Mouse (Mus musculus) heart, postnatal 0 days (tissue): Measurements from ENCODE around the gene Map2. TPM values are rescaled to one million over a fixed set of nuclear protein-coding genes. Genes with fewer than 3 reads are reported as not detected.

Source experiments
- ATAC-seq: fragments of 200-750 bp; cut with Nextera tagmentation; 2 replicates; pipeline ENCODE4 v1.8.0; 2017; ENCODE audit warnings: low read depth, moderate number of reproducible peaks, moderate library complexity; ENCODE audit not compliant: insufficient read depth
- DNase-seq: peaks from one replicate; pipeline ENCODE4 v3.0.0-alpha.2; 2016; ENCODE audit warnings: low spot score
- H3K27ac ChIP-seq: fragments of 300-500 bp; sonication (generic); 2 replicates; pipeline ENCODE4 v1.5.1; 2014; ENCODE audit warnings: low read depth, mild to moderate bottlenecking
- H3K27me3 ChIP-seq: fragments of 300-500 bp; sonication (generic); 2 replicates; pipeline ENCODE4 v1.6.1; 2014; ENCODE audit warnings: low read length, mixed read lengths; ENCODE audit not compliant: control insufficient read depth, insufficient read depth
- H3K36me3 ChIP-seq: fragments of 300-500 bp; sonication (generic); replicated peaks from 2 replicates; pipeline ENCODE4 v1.6.1; 2014; ENCODE audit warnings: low read length, mixed read lengths; ENCODE audit not compliant: control insufficient read depth, insufficient read depth
- H3K4me1 ChIP-seq: fragments of 300-500 bp; sonication (generic); 2 replicates; pipeline ENCODE4 v1.6.1; 2014; ENCODE audit warnings: antibody characterized with exemption; ENCODE audit not compliant: control insufficient read depth, insufficient read depth
- H3K4me2 ChIP-seq: fragments of 300-500 bp; sonication (generic); 2 replicates; pipeline ENCODE4 v1.6.1; 2014; ENCODE audit warnings: low read depth, mild to moderate bottlenecking, low read length, moderate library complexity
- H3K4me3 ChIP-seq: fragments of 300-500 bp; sonication (generic); 2 replicates; pipeline ENCODE4 v1.5.1; 2014; ENCODE audit warnings: low read depth, low read length
- H3K9ac ChIP-seq: fragments of 300-500 bp; sonication (generic); replicated peaks from 2 replicates; pipeline ENCODE4 v1.6.1; 2014; ENCODE audit warnings: low read depth, low read length, mixed read lengths
- H3K9me3 ChIP-seq: fragments of 300-500 bp; sonication (generic); replicated peaks from 2 replicates; pipeline ENCODE4 v1.6.1; 2016; ENCODE audit warnings: low read length; ENCODE audit not compliant: control insufficient read depth
- CTCF ChIP-seq: IDR thresholded peaks from 2 replicates; pipeline ENCODE4 v1.5.1; 2016; ENCODE audit warnings: antibody characterized with exemption, control low read depth, low read depth
- EP300 ChIP-seq: IDR thresholded peaks from 2 replicates; pipeline ENCODE4 v1.6.1; 2016; ENCODE audit warnings: antibody characterized with exemption, low read depth
- WGBS: fragments of 180-500 bp; shearing (Covaris S2); extraction: QIAGEN DNeasy Blood & Tissue Kit; methylation state at CpG from one replicate; pipeline ENCODE4 v1.1.7; 2014; 5-methylcytosine and 5-hydroxymethylcytosine counted together
- polyA plus RNA-seq: library from polyadenylated mRNA; unstranded; fragments of >200 nt; fragmentation: Nextera tagmentation; extraction: Ambion mirVana; gene quantifications from 2 replicates; pipeline ENCODE4 v1.2.1, GENCODE M21; 2015
- total RNA-seq: library from RNA; depleted of rRNA; stranded (reverse); fragments of >200 nt; gene quantifications from 2 replicates; pipeline ENCODE4 v1.2.3, GENCODE M21; 2014; ENCODE audit warnings: low replicate concordance

Map2 gene
- total and polyA plus RNA-seq, 2 experiments from 2014 or later: 0.97 to 19.9 TPM

GRCm38 (mm10) chr1:66187016-66187681 is 12.1 kb downstream of the Map2 start:
- no peak for ATAC-seq
- TF ChIP-seq CTCF: no peak
- TF ChIP-seq EP300: no peak
- 71% methylated on average over 12 of the region's 12 CpGs for WGBS

GRCm38 (mm10) chr1:66192401-66192800 is 17.3 kb downstream of the Map2 start:
- Histone ChIP-seq H3K27ac (no peak overlapping the region), H3K4me2 (no peak overlapping the region), H3K9ac (no peak overlapping the region), H3K4me1 (no peaks in the 10 kb centered on the region), H3K36me3 (no peaks in the 10 kb centered on the region), H3K4me3 (no peak overlapping the region), H3K9me3 (no peaks in the 10 kb centered on the region), H3K27me3 (no peaks in the 10 kb centered on the region)
- 90% methylated on average over 1 of the region's 1 CpGs for WGBS
- TF ChIP-seq CTCF (no peak), EP300 (no peak)
- DNase-seq: no peak
- no peak for ATAC-seq

More at GRCm38 (mm10) chr1:66187016-66187681, 12.1 kb downstream of the Map2 start:
- no peaks in the 10 kb centered on the region for H3K9me3 ChIP-seq
- no peak for DNase-seq
- no peaks in the 10 kb centered on the region for H3K36me3 ChIP-seq
- H3K27ac ChIP-seq: no peak overlapping the region
- H3K27me3 ChIP-seq: no peaks in the 10 kb centered on the region
- H3K4me2 ChIP-seq: no peak overlapping the region
- no peak overlapping the region for H3K4me3 ChIP-seq
- H3K4me1 ChIP-seq: no peaks in the 10 kb centered on the region
- no peak overlapping the region for H3K9ac ChIP-seq

GRCm38 (mm10) chr1:66192891-66193290 is 17.8 kb downstream of the Map2 start:
- ATAC-seq: no peak
- no peaks in the 10 kb centered on the region for H3K36me3 ChIP-seq
- H3K9ac ChIP-seq: no peak overlapping the region
- H3K27me3 ChIP-seq: no peaks in the 10 kb centered on the region
- no peaks in the 10 kb centered on the region for H3K4me1 ChIP-seq
- H3K4me3 ChIP-seq: no peak overlapping the region
- no peaks in the 10 kb centered on the region for H3K9me3 ChIP-seq
- no peak overlapping the region for H3K27ac ChIP-seq
- WGBS: 64% methylated on average over 2 of the region's 2 CpGs
- DNase-seq: no peak
- no peak overlapping the region for H3K4me2 ChIP-seq
- no peak for TF ChIP-seq CTCF

- TF ChIP-seq EP300: no peak
- TF ChIP-seq CTCF: no peak
- no peak overlapping the region for H3K4me3 ChIP-seq
- H3K36me3 ChIP-seq: no peaks in the 10 kb centered on the region
- no peaks in the 10 kb centered on the region for H3K4me1 ChIP-seq
- H3K9me3 ChIP-seq: no peaks in the 10 kb centered on the region
- H3K9ac ChIP-seq: no peak overlapping the region
- H3K27me3 ChIP-seq: no peaks in the 10 kb centered on the region
- WGBS: 87% methylated on average over 13 of the region's 13 CpGs
- ATAC-seq (no peak), DNase-seq (no peak)
- no peak overlapping the region for H3K27ac ChIP-seq
- no peak overlapping the region for H3K4me2 ChIP-seq
These were observed 20.1 kb downstream of the Map2 start for GRCm38 (mm10) chr1:66195040-66195726.

DNA sequence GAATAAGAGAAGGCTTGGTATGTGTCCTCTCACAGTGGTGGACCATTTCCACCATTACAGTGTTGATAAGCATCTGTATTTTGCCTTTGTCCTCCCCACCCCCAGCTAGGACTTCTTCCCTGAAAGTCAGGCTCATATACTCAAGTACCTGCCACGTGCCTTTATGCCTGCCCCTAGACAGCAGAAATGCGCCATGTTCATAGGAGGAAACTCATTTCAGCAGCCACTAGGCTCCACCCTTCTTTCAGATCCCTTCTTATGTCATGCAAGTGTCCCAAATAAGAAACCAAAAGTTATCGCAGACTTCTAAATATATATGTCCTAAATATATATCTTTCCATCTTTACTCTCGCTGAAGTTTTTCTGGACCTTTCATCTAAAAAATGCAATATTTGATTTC is 21.2 kb downstream of the Map2 start:
- Histone ChIP-seq H3K9me3 (no peaks in the 10 kb centered on the region), H3K9ac (no peak overlapping the region), H3K36me3 (no peaks in the 10 kb centered on the region), H3K4me3 (no peak overlapping the region), H3K4me2 (no peak overlapping the region), H3K4me1 (no peaks in the 10 kb centered on the region), H3K27me3 (no peaks in the 10 kb centered on the region), H3K27ac (no peak overlapping the region)
- 77% methylated on average over 4 of the region's 4 CpGs for WGBS
- DNase-seq: no peak
- no peak for ATAC-seq
- TF ChIP-seq CTCF (no peak), EP300 (no peak)

DNA sequence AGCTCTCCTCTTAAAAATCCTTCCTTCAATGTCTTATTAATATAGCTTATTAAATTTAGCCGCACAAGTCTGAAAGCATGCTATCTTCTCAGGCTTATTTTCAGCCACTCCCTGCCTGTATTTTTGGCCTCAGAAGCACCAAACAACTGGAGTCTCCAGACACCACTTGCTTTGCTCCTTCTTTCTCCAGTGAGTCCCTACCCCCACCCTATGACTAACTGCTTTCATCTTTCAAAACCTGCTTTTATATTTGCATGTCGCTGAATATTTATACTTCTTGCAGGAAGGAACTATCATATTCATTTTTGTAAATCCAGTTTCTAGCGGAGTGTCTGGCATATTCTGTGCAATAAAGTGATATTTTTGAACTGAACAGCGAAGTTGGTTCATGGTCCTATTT is 21.6 kb downstream of the Map2 start:
- Histone ChIP-seq H3K36me3 (no peaks in the 10 kb centered on the region), H3K9me3 (no peaks in the 10 kb centered on the region), H3K27me3 (no peaks in the 10 kb centered on the region), H3K4me1 (no peaks in the 10 kb centered on the region), H3K9ac (no peak overlapping the region), H3K27ac (no peak overlapping the region), H3K4me2 (no peak overlapping the region), H3K4me3 (no peak overlapping the region)
- 85% methylated on average over 4 of the region's 4 CpGs for WGBS
- no peak for TF ChIP-seq EP300
- no peak for TF ChIP-seq CTCF
- no peak for DNase-seq
- no peak for ATAC-seq
